Mouse (Mus musculus) forelimb bud, embryonic 11.5 days (tissue): ENCODE measurements around the gene Slc13a4.

Experiments
- DNase-seq: peaks from one replicate; pipeline ENCODE4 v3.0.0-alpha.2; 2012; ENCODE audit warnings: low read depth, low spot score

Gene Slc13a4

GRCm38 (mm10) chr6:35308037-35308436, at the start of gene Slc13a4:
Gene Slc13a4 (minus strand): TSS chr6:35308131.
- no peak for DNase-seq

- DNase-seq, result no peak
Measured at GRCm38 (mm10) chr6:35355320-35355719, 47.4 kb upstream of the Slc13a4 start.

GRCm38 (mm10) chr6:35354622-35354998, 46.7 kb upstream of the Slc13a4 start:
- peak; percentile 93 for DNase-seq

- peak; percentile 61 for DNase-seq
Measured at GRCm38 (mm10) chr6:35353846-35354621, 46.1 kb upstream of the Slc13a4 start.

GRCm38 (mm10) chr6:35353416-35353815, 45.5 kb upstream of the Slc13a4 start:
- no peak for DNase-seq

- no peak for DNase-seq
Measured at GRCm38 (mm10) chr6:35352867-35353266, 44.9 kb upstream of the Slc13a4 start.

- DNase-seq, result no peak
Measured at GRCm38 (mm10) chr6:35351826-35352225, 43.9 kb upstream of the Slc13a4 start.

GRCm38 (mm10) chr6:35349784-35350183, 41.9 kb upstream of the Slc13a4 start:
- DNase-seq, result no peak

- DNase-seq, result no peak
Measured at GRCm38 (mm10) chr6:35338640-35339039, 30.7 kb upstream of the Slc13a4 start.

- DNase-seq, result no peak
Measured at GRCm38 (mm10) chr6:35337836-35338235, 29.9 kb upstream of the Slc13a4 start.

GRCm38 (mm10) chr6:35335452-35335851, 27.5 kb upstream of the Slc13a4 start:
- DNase-seq, result no peak

GRCm38 (mm10) chr6:35334278-35334677, 26.3 kb upstream of the Slc13a4 start:
- no peak for DNase-seq

- DNase-seq, result no peak
Measured at GRCm38 (mm10) chr6:35333632-35334031, 25.7 kb upstream of the Slc13a4 start.

- no peak for DNase-seq
Measured at GRCm38 (mm10) chr6:35330834-35331233, 22.9 kb upstream of the Slc13a4 start.

GRCm38 (mm10) chr6:35329956-35330355, 22.0 kb upstream of the Slc13a4 start:
- DNase-seq, result no peak

GRCm38 (mm10) chr6:35326111-35326515, 18.2 kb upstream of the Slc13a4 start, which contains the start of gene Fam180a:
Gene Fam180a (minus strand): TSS chr6:35326141.
- no peak for DNase-seq

GRCm38 (mm10) chr6:35324306-35324705, 16.4 kb upstream of the Slc13a4 start:
- DNase-seq, result no peak

GRCm38 (mm10) chr6:35323046-35323445, 15.1 kb upstream of the Slc13a4 start:
- DNase-seq, result no peak

- no peak for DNase-seq
Measured at GRCm38 (mm10) chr6:35321105-35321504, 13.2 kb upstream of the Slc13a4 start.

GRCm38 (mm10) chr6:35319850-35320249, 11.9 kb upstream of the Slc13a4 start:
- no peak for DNase-seq

GRCm38 (mm10) chr6:35313520-35313919, 5.6 kb upstream of the Slc13a4 start:
- DNase-seq, result no peak

GRCm38 (mm10) chr6:35309406-35309805, 1.5 kb upstream of the Slc13a4 start:
- DNase-seq, result no peak

GRCm38 (mm10) chr6:35307136-35307535, 795 bp downstream of the Slc13a4 start:
- no peak for DNase-seq
